Mouse (Mus musculus) liver, embryonic 11.5 days (tissue): ENCODE measurements around the gene Lrp2bp. TPM values are rescaled to one million over a fixed set of nuclear protein-coding genes. Genes with fewer than 3 reads are reported as not detected.

Source experiments
- ATAC-seq: fragments of 200-750 bp; cut with Nextera tagmentation; replicated peaks from 2 replicates; pipeline ENCODE4 v1.8.0; 2017; ENCODE audit warnings: moderate number of reproducible peaks, mild to moderate bottlenecking, moderate TSS enrichment, moderate library complexity; ENCODE audit not compliant: low FRiP score
- DNase-seq: peaks from one replicate; pipeline ENCODE4 v3.0.0-alpha.2; 2017; ENCODE audit warnings: low spot score
- H3K27ac ChIP-seq: fragments of 300-500 bp; sonication (generic); 2 replicates; pipeline ENCODE4 v1.5.1; 2014; ENCODE audit warnings: mild to moderate bottlenecking, low read depth, low read length, control low read depth
- H3K27me3 ChIP-seq: fragments of 300-500 bp; sonication (generic); replicated peaks from 2 replicates; pipeline ENCODE4 v1.6.1; 2014; ENCODE audit warnings: low read length, mixed read lengths; ENCODE audit not compliant: control insufficient read depth, insufficient read depth
- H3K36me3 ChIP-seq: fragments of 300-500 bp; sonication (generic); 2 replicates; pipeline ENCODE4 v1.6.1; 2014; ENCODE audit warnings: mild to moderate bottlenecking, low read length, moderate library complexity, mixed read lengths; ENCODE audit not compliant: control insufficient read depth, insufficient read depth
- H3K4me1 ChIP-seq: fragments of 300-500 bp; sonication (generic); replicated peaks from 2 replicates; pipeline ENCODE4 v1.6.1; 2014; ENCODE audit warnings: low read length, mixed read lengths; ENCODE audit not compliant: control insufficient read depth, insufficient read depth
- H3K4me2 ChIP-seq: fragments of 300-500 bp; sonication (generic); 2 replicates; pipeline ENCODE4 v1.6.1; 2014; ENCODE audit warnings: mild to moderate bottlenecking, control low read depth, moderate library complexity
- H3K4me3 ChIP-seq: fragments of 300-500 bp; sonication (generic); 2 replicates; pipeline ENCODE4 v1.5.1; 2014; ENCODE audit warnings: low read depth, low read length, control low read depth
- H3K9ac ChIP-seq: fragments of 300-500 bp; sonication (generic); 2 replicates; pipeline ENCODE4 v1.6.1; 2014; ENCODE audit warnings: low read depth, low read length, control low read depth
- H3K9me3 ChIP-seq: fragments of 300-500 bp; sonication (generic); 2 replicates; pipeline ENCODE4 v1.6.1; 2016; ENCODE audit warnings: low read length, inconsistent platforms, mixed read lengths; ENCODE audit not compliant: control insufficient read depth
- WGBS: fragments of 180-500 bp; shearing (Covaris S2); extraction: QIAGEN DNeasy Blood & Tissue Kit; methylation state at CpG from one replicate; pipeline ENCODE4 v1.1.7; 2014; 5-methylcytosine and 5-hydroxymethylcytosine counted together
- polyA plus RNA-seq: library from polyadenylated mRNA; unstranded; fragments of >200 nt; fragmentation: Nextera tagmentation; extraction: Ambion mirVana; gene quantifications from 2 replicates; pipeline ENCODE4 v1.2.1, GENCODE M21; 2014

The Lrp2bp gene
- polyA plus RNA-seq, 1 experiment from 2014 or later: 0.40 TPM

DNA sequence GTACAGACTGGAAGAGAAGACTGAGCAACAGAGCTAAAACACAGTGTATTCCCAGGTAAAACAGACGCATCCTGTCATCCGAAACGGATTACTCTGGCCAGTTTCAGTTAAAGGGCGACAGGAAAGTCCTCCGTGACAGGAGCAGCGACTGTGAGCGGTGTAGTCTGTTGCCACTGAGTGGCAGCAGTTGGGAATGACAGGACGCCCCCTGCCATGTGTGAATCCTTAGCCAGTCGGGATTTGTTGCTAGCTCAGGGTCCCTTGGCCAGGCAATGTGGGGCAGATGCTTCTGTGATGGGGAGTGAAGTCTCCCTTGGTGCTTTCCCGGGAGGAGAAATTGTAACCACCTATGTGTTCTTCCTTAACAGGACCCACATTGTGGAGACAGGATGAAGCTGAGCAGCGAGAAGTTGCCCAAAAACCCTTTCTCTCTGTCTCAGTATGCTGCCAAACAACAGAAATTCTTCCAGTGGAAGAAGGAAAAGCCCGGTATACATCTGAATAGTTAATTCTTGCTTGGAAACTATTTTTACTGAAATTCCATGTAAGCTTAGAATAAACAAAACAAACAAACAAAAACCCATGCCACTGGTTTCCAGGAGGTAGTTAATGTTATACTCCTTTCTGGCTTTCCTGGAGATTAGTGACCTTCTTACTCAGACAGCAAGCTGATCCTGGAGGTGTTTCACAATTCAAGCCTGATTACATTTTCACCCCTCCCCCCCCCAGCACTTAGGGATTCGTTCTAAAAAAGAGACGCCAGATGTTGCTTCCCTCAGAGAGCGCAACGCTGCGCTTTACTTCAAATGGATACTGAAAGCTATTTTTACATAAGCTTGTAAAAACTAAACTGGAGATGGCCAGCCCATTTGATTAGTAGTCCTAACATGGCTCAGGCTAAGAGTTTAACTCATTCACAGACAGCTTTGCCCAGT lies 11.9 kb downstream of the Lrp2bp start:
- peak overlapping the region; percentile 57 for H3K4me2 ChIP-seq
- ATAC-seq: 0 out of 2 replicates have a peak, but pooled peaks have one; percentile 15
- peaks cover 3% of the 10 kb centered on the region for H3K4me1 ChIP-seq
- H3K4me3 ChIP-seq: peak overlapping the region; percentile 12; the same call in 1 of the 2 replicates
- WGBS: 14% methylated on average over 17 of the region's 17 CpGs
- H3K36me3 ChIP-seq: no peaks in the 10 kb centered on the region
- DNase-seq: no peak
- H3K27me3 ChIP-seq: no peaks in the 10 kb centered on the region
- no peak overlapping the region for H3K9ac ChIP-seq
- H3K27ac ChIP-seq: no peak overlapping the region
- H3K9me3 ChIP-seq: no peaks in the 10 kb centered on the region

DNA sequence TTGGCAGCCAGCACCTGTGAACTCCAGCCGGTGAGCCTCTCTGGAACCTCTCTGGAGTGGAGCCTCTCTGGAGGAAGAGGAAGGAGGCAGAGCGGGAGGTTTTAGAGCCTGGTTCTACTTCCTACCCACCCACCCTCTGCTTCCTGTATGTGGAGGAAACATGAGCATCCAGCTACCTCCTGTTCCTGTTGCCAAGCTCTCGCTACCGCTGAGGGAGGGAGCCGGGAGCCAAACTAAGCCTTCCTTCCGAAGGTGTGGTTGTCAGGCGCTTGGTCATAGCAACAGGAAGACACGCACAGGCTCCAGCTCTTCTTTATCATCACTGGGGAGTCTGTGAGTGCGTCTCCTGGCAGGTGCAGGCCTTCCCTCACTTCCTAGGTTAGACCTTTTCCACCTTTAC lies 23.1 kb downstream of the Lrp2bp start:
- Histone ChIP-seq H3K27me3 (no peaks in the 10 kb centered on the region), H3K36me3 (no peaks in the 10 kb centered on the region), H3K9ac (no peak overlapping the region), H3K4me2 (no peak overlapping the region), H3K4me3 (no peak overlapping the region), H3K4me1 (no peaks in the 10 kb centered on the region), H3K27ac (no peak overlapping the region), H3K9me3 (no peaks in the 10 kb centered on the region)
- ATAC-seq (no peak), DNase-seq (no peak)
- 73% methylated on average over 9 of the region's 9 CpGs for WGBS

DNA sequence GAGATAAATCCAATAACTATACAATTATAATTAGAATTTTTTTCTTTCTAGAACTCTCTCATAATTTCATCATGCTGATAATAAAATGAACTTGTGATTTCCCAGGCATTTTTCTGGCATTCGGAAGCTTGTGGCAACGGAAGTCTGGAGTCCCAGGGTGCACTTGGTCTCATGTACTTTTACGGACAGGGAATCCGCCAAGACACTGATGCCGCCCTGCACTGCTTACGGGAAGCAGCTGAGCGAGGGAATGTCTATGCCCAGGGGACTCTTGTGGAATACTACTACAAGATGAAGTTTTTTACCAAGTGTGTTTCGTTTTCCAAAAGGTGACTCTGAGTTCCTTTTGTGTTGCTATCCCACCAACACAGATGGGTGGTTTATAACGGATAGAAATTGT lies 23.7 kb downstream of the Lrp2bp start:
- no peak overlapping the region for H3K4me3 ChIP-seq
- H3K36me3 ChIP-seq: no peaks in the 10 kb centered on the region
- no peak for DNase-seq
- H3K27ac ChIP-seq: no peak overlapping the region
- no peak for ATAC-seq
- H3K4me2 ChIP-seq: no peak overlapping the region
- no peaks in the 10 kb centered on the region for H3K9me3 ChIP-seq
- H3K27me3 ChIP-seq: no peaks in the 10 kb centered on the region
- no peak overlapping the region for H3K9ac ChIP-seq
- WGBS: 90% methylated on average over 9 of the region's 9 CpGs
- no peaks in the 10 kb centered on the region for H3K4me1 ChIP-seq

DNA sequence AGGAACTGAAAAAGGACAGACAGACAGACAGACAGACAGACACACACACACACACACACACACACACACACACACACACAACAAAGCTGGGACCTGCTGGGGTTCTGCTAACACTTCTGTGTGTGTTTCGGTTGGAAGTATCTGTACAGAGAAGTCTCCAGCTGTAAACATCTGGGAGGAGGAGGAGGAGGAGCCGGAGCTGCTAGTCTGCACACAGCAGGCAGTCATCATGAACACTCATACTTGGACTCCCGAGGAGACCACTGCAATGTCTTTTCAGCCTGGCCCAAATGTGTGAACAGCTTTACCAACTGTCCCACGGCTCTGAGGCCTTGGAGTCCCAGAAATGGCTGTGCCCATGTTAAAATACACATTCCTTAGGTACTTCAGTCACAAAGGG lies 25.3 kb downstream of the Lrp2bp start:
- Histone ChIP-seq H3K4me3 (no peak overlapping the region), H3K4me1 (no peaks in the 10 kb centered on the region), H3K9me3 (no peaks in the 10 kb centered on the region), H3K4me2 (no peak overlapping the region), H3K27ac (no peak overlapping the region), H3K36me3 (no peaks in the 10 kb centered on the region), H3K27me3 (no peaks in the 10 kb centered on the region), H3K9ac (no peak overlapping the region)
- DNase-seq (no peak), ATAC-seq (no peak)
- 63% methylated on average over 4 of the region's 4 CpGs for WGBS

DNA sequence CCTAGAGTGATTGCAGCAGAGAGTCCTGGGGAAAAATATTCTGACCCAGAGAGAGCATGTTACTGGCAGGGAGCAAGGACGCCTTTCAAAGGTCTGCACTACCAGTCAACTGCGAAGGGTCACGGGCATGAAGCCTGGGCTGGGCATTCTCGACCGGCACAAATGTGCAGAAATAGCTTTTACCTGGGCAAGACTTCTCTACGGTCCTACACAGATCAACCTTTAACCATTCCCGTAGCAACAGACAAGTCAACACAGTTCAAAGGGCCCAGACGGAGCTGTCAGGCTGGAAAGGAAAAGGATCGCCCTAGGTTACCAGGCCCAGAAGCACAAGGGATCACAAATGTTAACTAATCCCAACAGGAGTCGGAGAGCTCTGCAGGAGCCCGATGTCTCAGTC lies 37.1 kb downstream of the Lrp2bp start:
- ATAC-seq (no peak), DNase-seq (no peak)
- no peak overlapping the region for H3K4me2 ChIP-seq
- no peak overlapping the region for H3K9ac ChIP-seq
- peaks cover 3% of the 10 kb centered on the region; the same call in 1 of the 2 replicates for H3K36me3 ChIP-seq
- 80% methylated on average over 11 of the region's 11 CpGs for WGBS
- no peaks in the 10 kb centered on the region for H3K9me3 ChIP-seq
- H3K27ac ChIP-seq: no peak overlapping the region
- no peaks in the 10 kb centered on the region for H3K27me3 ChIP-seq
- H3K4me3 ChIP-seq: no peak overlapping the region
- no peaks in the 10 kb centered on the region; the same call in 1 of the 2 replicates for H3K4me1 ChIP-seq

DNA sequence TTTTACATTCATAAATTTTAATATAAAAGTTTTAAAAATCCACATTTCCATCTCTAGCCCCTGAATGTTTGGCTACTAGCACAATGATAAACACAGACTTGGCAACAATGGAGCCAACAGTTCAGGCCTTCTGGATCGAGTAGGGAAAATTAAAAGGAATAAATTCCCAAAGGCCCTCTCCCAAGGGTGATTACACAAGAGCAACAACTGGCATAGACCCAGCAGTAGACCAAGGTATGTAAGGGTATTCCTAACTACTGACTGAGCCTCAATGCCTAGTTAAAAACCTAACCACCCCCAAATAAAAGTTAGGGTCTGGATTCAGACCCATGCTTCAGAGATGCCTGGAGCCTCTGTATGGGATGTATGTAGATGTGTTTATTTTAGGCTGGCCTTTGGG lies 40.6 kb downstream of the Lrp2bp start:
- WGBS: 89% methylated on average over 1 of the region's 1 CpGs
- Histone ChIP-seq H3K4me3 (no peak overlapping the region), H3K9ac (no peak overlapping the region), H3K4me2 (no peak overlapping the region), H3K36me3 (peaks cover 3% of the 10 kb centered on the region; the same call in 1 of the 2 replicates), H3K4me1 (no peaks in the 10 kb centered on the region; the same call in 1 of the 2 replicates), H3K27me3 (no peaks in the 10 kb centered on the region), H3K9me3 (no peaks in the 10 kb centered on the region), H3K27ac (no peak overlapping the region)
- DNase-seq (no peak), ATAC-seq (no peak)

DNA sequence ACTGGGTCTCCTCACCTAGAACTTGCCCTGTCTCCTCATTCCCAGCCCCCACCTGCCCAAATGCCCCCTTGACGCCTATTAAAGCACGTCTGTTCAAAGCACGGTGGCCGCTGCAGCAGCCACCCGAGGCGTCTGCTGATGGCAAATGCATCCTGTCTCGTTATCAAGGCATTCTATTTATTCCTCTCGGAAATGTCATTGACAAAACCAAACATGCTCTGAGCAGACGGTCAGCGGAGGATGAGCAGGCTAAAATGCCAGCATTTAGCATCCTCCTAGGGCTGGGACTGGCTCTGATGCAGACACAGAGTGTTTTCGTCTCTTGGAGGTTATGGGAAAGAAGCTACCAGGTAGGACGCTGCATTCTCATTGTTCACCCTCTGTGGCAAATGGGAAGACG lies 41.2 kb downstream of the Lrp2bp start:
- WGBS: 73% methylated on average over 13 of the region's 13 CpGs
- H3K4me1 ChIP-seq: no peaks in the 10 kb centered on the region; the same call in 1 of the 2 replicates
- DNase-seq: no peak
- H3K4me2 ChIP-seq: no peak overlapping the region
- no peak overlapping the region for H3K27ac ChIP-seq
- no peak overlapping the region for H3K4me3 ChIP-seq
- no peaks in the 10 kb centered on the region for H3K9me3 ChIP-seq
- peaks cover 3% of the 10 kb centered on the region; the same call in 1 of the 2 replicates for H3K36me3 ChIP-seq
- no peak for ATAC-seq
- no peaks in the 10 kb centered on the region for H3K27me3 ChIP-seq
- no peak overlapping the region for H3K9ac ChIP-seq

DNA sequence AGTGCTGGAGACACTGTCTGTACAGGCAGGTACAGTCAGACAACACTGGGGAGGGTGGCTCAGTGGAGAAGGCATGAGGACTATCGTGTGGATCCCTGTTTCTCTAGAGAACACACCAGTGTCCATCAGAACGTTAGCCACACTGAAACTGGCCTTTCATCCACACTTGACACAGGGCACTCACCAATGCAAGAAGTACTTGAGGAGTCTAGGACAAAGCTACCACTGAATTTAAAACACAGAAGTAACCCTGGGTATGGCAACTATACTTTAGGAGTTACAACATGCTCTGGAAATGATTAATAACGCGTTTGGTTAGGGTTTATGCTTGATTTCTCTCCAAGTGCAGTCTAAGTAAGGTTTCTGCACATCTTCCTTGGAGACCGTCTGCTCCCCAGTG lies 73.7 kb downstream of the Lrp2bp start:
- no peaks in the 10 kb centered on the region; the same call in 1 of the 2 replicates for H3K36me3 ChIP-seq
- H3K9ac ChIP-seq: no peak overlapping the region
- H3K27me3 ChIP-seq: no peaks in the 10 kb centered on the region
- H3K4me2 ChIP-seq: no peak overlapping the region
- no peaks in the 10 kb centered on the region for H3K9me3 ChIP-seq
- ATAC-seq (no peak), DNase-seq (no peak)
- no peak overlapping the region for H3K27ac ChIP-seq
- no peak overlapping the region for H3K4me3 ChIP-seq
- H3K4me1 ChIP-seq: no peaks in the 10 kb centered on the region
- WGBS: 91% methylated on average over 5 of the region's 5 CpGs
